11 mouse cellular contexts compared by ENCODE assay signal in the genomic region with DNA sequence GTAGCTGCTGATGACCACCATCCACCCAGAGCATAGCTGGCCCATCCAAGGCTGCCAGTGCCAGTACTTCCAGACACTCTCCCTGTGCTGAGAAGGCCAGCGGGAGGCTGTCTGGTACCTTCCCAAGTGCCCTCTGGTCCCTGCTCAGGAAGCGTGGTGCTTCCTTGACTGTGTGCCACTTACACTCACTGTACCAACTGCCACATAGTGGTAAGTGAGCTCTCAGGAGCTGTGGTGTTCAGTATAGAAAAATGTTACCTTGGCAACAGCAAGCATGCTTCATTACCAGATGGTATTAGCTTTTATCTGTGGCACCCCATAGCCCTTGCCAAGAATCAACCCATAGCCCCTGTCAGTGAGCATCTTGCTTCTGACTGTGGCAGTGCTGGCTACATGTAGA.
DNase-seq lines count a peak whose midpoint lies in the region; TF ChIP-seq lines count a peak whose summit lies in the region.
"Had no signal": no experiment of that assay in that cellular context is flagged by ENCODE, and none has a peak within 500 bp of the region (broad histone marks: within the 10 kb centered on the region; RNA-seq: fewer than 3 reads in every experiment).

No protein-coding gene starts in this region.

- peak; percentile 79 for DNase-seq in kidney, adult 2 months
- no peak for DNase-seq in kidney, postnatal 4 days
- peak; percentile 85 for DNase-seq in brain, embryonic 14.5 days (ENCODE audit: low read depth)
- peak; percentile 25 for DNase-seq in cerebellum, adult 8-10 months
- DNase-seq in kidney, postnatal 14 days = peak; percentile 29
- no peak for DNase-seq in embryo, embryonic 11 days
- DNase-seq in heart, adult 2 months = no peak
- DNase-seq: heart, postnatal 4 days; lung, postnatal 10 days; thymus, postnatal 36 days had no signal

- no peak for TF ChIP-seq EP300 in heart, adult 2 months (IDR thresholded peaks at IDR 0.05; ENCODE audit: insufficient read depth, low read depth, low read length)

- intact Hi-C loops in heart, adult 2 months (cut with DNase I) = no loop called here

- H3K4me3 ChIP-seq in kidney, adult 2 months (ENCODE audit: insufficient read depth, low read depth, low read length) = no peak overlapping the region
- H3K4me3 ChIP-seq in heart, adult 2 months = no peak overlapping the region
- H3K4me3 ChIP-seq: embryonic facial prominence, embryonic 10.5 days had no signal

- no peak for TF ChIP-seq CTCF in kidney, adult 2 months (conservative IDR thresholded peaks at IDR 0.05; ENCODE audit: insufficient read depth, insufficient read length, low read depth, low read length)
- TF ChIP-seq CTCF in brain, embryonic 14.5 days (IDR thresholded peaks at IDR 0.05; ENCODE audit: borderline replicate concordance, extremely low read depth, insufficient read depth, insufficient read length) = no peak
- TF ChIP-seq CTCF in heart, adult 2 months (IDR thresholded peaks at IDR 0.05) = no peak

- no peaks in the 10 kb centered on the region for H3K36me3 ChIP-seq in kidney, adult 2 months (ENCODE audit: control insufficient read depth, insufficient read depth, low read length)
- no peaks in the 10 kb centered on the region for H3K36me3 ChIP-seq in heart, adult 2 months (ENCODE audit: control insufficient read depth, insufficient read depth, low read length)
- H3K36me3 ChIP-seq: embryonic facial prominence, embryonic 10.5 days had no signal

- H3K27me3 ChIP-seq in kidney, adult 2 months (replicated peaks; ENCODE audit: control insufficient read depth, insufficient read depth, low read length) = no peaks in the 10 kb centered on the region
- H3K27me3 ChIP-seq in heart, adult 2 months (ENCODE audit: control insufficient read depth, insufficient read depth, low read length) = no peaks in the 10 kb centered on the region

- whole genome bisulfite sequencing in kidney, adult 2 months = 65% methylated on average over 2 of the region's 2 CpGs
- WGBS in heart, adult 2 months = 94% methylated on average over 2 of the region's 2 CpGs

- peaks cover 10% of the 10 kb centered on the region for H3K4me1 ChIP-seq in kidney, adult 2 months (ENCODE audit: control insufficient read depth, insufficient read depth, low read length)
- no peaks in the 10 kb centered on the region for H3K4me1 ChIP-seq in heart, adult 2 months (ENCODE audit: control insufficient read depth, insufficient read depth, low read length)

- H3K27ac ChIP-seq in kidney, adult 2 months (ENCODE audit: insufficient read depth, low read depth, low read length) = no peak overlapping the region
- no peak overlapping the region for H3K27ac ChIP-seq in heart, adult 2 months
- H3K27ac ChIP-seq: embryonic facial prominence, embryonic 10.5 days had no signal

- H3K79me2 ChIP-seq in heart, adult 2 months (replicated peaks; ENCODE audit: control insufficient read depth, insufficient read depth, low read length) = no peaks in the 10 kb centered on the region

- no peak for TF ChIP-seq POLR2A in kidney, adult 2 months (IDR thresholded peaks at IDR 0.05; ENCODE audit: low read depth, low read length)
- no peak for TF ChIP-seq POLR2A in brain, embryonic 14.5 days (IDR thresholded peaks at IDR 0.05; ENCODE audit: borderline replicate concordance, extremely low read depth, insufficient read depth, insufficient read length, poor library complexity, severe bottlenecking)
- TF ChIP-seq POLR2A in heart, adult 2 months (IDR thresholded peaks at IDR 0.05; ENCODE audit: insufficient read depth, low read depth, low read length) = no peak

- no peak overlapping the region for H3K9ac ChIP-seq in heart, adult 2 months (ENCODE audit: low read depth, low read length)

Comparison
In these comparisons a context has a peak if more than half of its experiments do, and no peak if none do; other contexts are left out.
1. DNase-seq: peak in kidney, adult 2 months (single experiment), brain, embryonic 14.5 days (single experiment), cerebellum, adult 8-10 months (single experiment) and kidney, postnatal 14 days (single experiment); none in kidney, postnatal 4 days (0 of 2), embryo, embryonic 11 days (single experiment) and heart, adult 2 months (0 of 2).